Mouse (Mus musculus): ENCODE results near the gene Ube2d3. TPM values are rescaled to one million over a fixed set of nuclear protein-coding genes. Genes with fewer than 3 reads are reported as not detected.
"Not testable (repeated sequence)": the region's sequence is repeated elsewhere in the genome, so short reads cannot be mapped to it uniquely, and the experiment has no call there.

Ube2d3 gene
- polyA plus RNA-seq, 1 experiment from 2014 or later, result 536 TPM

DNA sequence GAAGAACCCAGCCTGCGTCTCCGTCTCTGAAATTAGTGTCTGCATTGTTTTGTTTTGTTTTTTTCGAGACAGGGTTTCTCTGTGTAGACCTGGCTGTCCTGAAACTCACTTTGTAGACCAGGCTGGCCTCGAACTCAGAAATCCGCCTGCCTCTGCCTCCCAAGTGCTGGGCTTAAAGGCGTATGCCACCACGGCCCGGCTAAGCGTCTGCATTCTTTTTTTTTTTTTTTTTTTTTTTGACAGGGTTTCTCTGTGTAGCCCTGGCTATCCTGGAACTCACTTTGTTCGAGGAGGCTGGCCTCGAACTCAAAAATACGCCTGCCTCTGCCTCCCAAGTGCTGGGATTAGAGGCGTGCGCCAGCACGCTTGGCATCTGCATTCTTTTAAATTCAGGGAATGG lies 46.7 kb downstream of the Ube2d3 start:
- H3K9me3 ChIP-seq (ENCODE audit: low read length); H3K36me3 ChIP-seq (ENCODE audit: insufficient read depth, low read length); H3K27ac ChIP-seq (ENCODE audit: low read length); H3K27me3 ChIP-seq (ENCODE audit: insufficient read depth, low read length); H3K4me3 ChIP-seq (ENCODE audit: low read length); ATAC-seq (ENCODE audit: low FRiP score, low TSS enrichment); H3K9ac ChIP-seq (replicated peaks; ENCODE audit: low read length): not testable (repeated sequence)
- WGBS, result 89% methylated on average over 15 of the region's 15 CpGs
- Histone ChIP-seq H3K4me1 (ENCODE audit: insufficient read depth, low read length) (0 out of 2 replicates have a peak, but pooled peaks cover 16% of the 10 kb centered on the region), H3K4me2 (replicated peaks; ENCODE audit: low read depth, low read length) (0 out of 2 replicates have a peak overlapping the region, but pooled peaks have one; percentile 95)

GRCm38 (mm10) chr3:135485128-135485899 lies 47.4 kb downstream of the Ube2d3 start, which contains the start of gene Manba:
Manba (plus strand) TSS chr3:135485611.
- Histone ChIP-seq H3K36me3 (ENCODE audit: insufficient read depth, low read length) (no peaks in the 10 kb centered on the region), H3K27me3 (ENCODE audit: insufficient read depth, low read length) (0 out of 2 replicates have a peak, but pooled peaks cover 2% of the 10 kb centered on the region), H3K4me2 (replicated peaks; ENCODE audit: low read depth, low read length) (peak within 1 kb of the TSS; percentile 95), H3K4me3 (ENCODE audit: low read length) (peak within 1 kb of the TSS; percentile 66), H3K27ac (ENCODE audit: low read length) (peak within 1 kb of the TSS; percentile 56), H3K9ac (replicated peaks; ENCODE audit: low read length) (peak within 1 kb of the TSS; percentile 71), H3K4me1 (ENCODE audit: insufficient read depth, low read length) (peaks cover 19% of the 10 kb centered on the region; the same call in 1 of the 2 replicates), H3K9me3 (ENCODE audit: low read length) (no peaks in the 10 kb centered on the region)
- peak; percentile 94 for ATAC-seq (ENCODE audit: low FRiP score, low TSS enrichment)
- WGBS, result 2% methylated on average over 48 of the region's 48 CpGs

- WGBS, result 7% methylated on average over 9 of the region's 9 CpGs
Measured at GRCm38 (mm10) chr3:135485900-135486241, 47.9 kb downstream of the Ube2d3 start.

DNA sequence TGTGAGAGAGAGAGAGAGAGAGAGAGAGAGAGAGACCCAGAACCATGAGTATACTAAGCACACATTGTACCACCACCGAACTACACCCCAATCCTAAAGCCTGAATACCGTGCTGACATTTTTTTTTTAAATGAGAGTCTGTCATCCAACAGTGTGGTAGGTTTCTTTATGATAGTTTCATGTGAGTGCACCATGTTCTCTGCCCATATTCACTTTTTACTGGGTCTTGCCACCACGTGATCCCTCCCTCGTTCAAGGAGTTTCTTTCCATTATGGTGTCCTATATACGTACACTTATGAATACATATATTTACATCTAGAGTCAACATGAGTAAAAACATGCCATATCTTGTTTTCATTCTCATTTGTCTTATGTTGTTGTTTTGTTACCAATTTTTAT lies 48.4 kb downstream of the Ube2d3 start:
- Histone ChIP-seq H3K27me3 (ENCODE audit: insufficient read depth, low read length) (0 out of 2 replicates have a peak, but pooled peaks cover 2% of the 10 kb centered on the region), H3K36me3 (ENCODE audit: insufficient read depth, low read length) (no peaks in the 10 kb centered on the region), H3K27ac (ENCODE audit: low read length) (no peak overlapping the region), H3K4me2 (replicated peaks; ENCODE audit: low read depth, low read length) (peak overlapping the region; percentile 95), H3K4me3 (ENCODE audit: low read length) (peak overlapping the region; percentile 66), H3K9me3 (ENCODE audit: low read length) (no peaks in the 10 kb centered on the region), H3K4me1 (ENCODE audit: insufficient read depth, low read length) (peaks cover 26% of the 10 kb centered on the region; the same call in 1 of the 2 replicates), H3K9ac (replicated peaks; ENCODE audit: low read length) (no peak overlapping the region)
- ATAC-seq (ENCODE audit: low FRiP score, low TSS enrichment), result no peak
- 76% methylated on average over 5 of the region's 5 CpGs for WGBS

More at GRCm38 (mm10) chr3:135485900-135486241, 47.9 kb downstream of the Ube2d3 start:
- 0 out of 2 replicates have a peak, but pooled peaks cover 2% of the 10 kb centered on the region for H3K27me3 ChIP-seq (ENCODE audit: insufficient read depth, low read length)
- H3K27ac ChIP-seq (ENCODE audit: low read length), result peak overlapping the region; percentile 56; the same call in 1 of the 2 replicates
- no peaks in the 10 kb centered on the region for H3K36me3 ChIP-seq (ENCODE audit: insufficient read depth, low read length)
- peak overlapping the region; percentile 71 for H3K9ac ChIP-seq (replicated peaks; ENCODE audit: low read length)
- no peaks in the 10 kb centered on the region for H3K9me3 ChIP-seq (ENCODE audit: low read length)
- peak overlapping the region; percentile 66 for H3K4me3 ChIP-seq (ENCODE audit: low read length)
- peak overlapping the region; percentile 95 for H3K4me2 ChIP-seq (replicated peaks; ENCODE audit: low read depth, low read length)
- H3K4me1 ChIP-seq (ENCODE audit: insufficient read depth, low read length), result peaks cover 24% of the 10 kb centered on the region; the same call in 1 of the 2 replicates
- no peak for ATAC-seq (ENCODE audit: low FRiP score, low TSS enrichment)

GRCm38 (mm10) chr3:135487803-135488202 lies 49.9 kb downstream of the Ube2d3 start:
- H3K4me2 ChIP-seq (replicated peaks; ENCODE audit: low read depth, low read length), result no peak overlapping the region
- H3K27ac ChIP-seq (ENCODE audit: low read length), result no peak overlapping the region
- no peak for ATAC-seq (ENCODE audit: low FRiP score, low TSS enrichment)
- H3K27me3 ChIP-seq (ENCODE audit: insufficient read depth, low read length), result 0 out of 2 replicates have a peak, but pooled peaks cover 2% of the 10 kb centered on the region
- H3K4me3 ChIP-seq (ENCODE audit: low read length), result no peak overlapping the region
- peaks cover 22% of the 10 kb centered on the region; the same call in 1 of the 2 replicates for H3K4me1 ChIP-seq (ENCODE audit: insufficient read depth, low read length)
- 89% methylated on average over 4 of the region's 4 CpGs for WGBS
- no peaks in the 10 kb centered on the region for H3K9me3 ChIP-seq (ENCODE audit: low read length)
- no peak overlapping the region for H3K9ac ChIP-seq (replicated peaks; ENCODE audit: low read length)
- H3K36me3 ChIP-seq (ENCODE audit: insufficient read depth, low read length), result no peaks in the 10 kb centered on the region

DNA sequence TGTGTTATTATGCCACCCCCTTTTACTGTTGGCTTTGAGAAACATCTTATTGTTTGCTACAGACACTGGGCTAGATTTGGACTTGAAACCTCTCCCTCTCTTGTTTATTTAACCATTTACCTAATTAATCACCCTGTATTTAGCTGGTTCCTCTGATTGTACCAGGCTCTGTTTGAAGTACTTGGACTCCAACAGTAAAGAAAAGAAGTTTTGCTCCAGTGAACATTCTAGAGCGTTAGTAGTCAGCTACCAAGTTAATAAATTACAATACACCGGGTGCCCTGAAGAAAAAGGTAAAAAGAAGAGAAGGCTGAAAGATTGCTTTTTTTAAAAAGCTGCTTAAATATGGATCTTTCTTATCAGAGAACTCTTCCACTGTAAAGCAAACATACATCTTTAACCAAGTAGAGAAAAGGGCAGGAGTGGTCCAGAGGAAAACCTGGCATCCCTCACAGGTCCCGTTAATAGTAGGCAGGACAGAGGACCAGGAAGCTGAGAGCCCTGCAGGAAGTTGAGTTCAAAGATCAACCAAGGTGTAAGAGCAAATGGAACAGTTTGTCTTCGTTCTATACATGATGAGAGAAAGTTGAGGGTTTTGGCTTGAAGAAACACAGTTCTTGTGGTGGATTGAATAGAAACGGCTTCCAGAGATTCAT lies 52.0 kb downstream of the Ube2d3 start:
- H3K4me2 ChIP-seq (replicated peaks; ENCODE audit: low read depth, low read length), result no peak overlapping the region
- 52% methylated on average over 5 of the region's 5 CpGs for WGBS
- H3K9me3 ChIP-seq (ENCODE audit: low read length), result no peaks in the 10 kb centered on the region
- no peaks in the 10 kb centered on the region for H3K27me3 ChIP-seq (ENCODE audit: insufficient read depth, low read length)
- ATAC-seq (ENCODE audit: low FRiP score, low TSS enrichment), result peak; percentile 55; the same call in 1 of the 2 replicates
- H3K4me3 ChIP-seq (ENCODE audit: low read length), result no peak overlapping the region
- H3K36me3 ChIP-seq (ENCODE audit: insufficient read depth, low read length), result no peaks in the 10 kb centered on the region
- H3K27ac ChIP-seq (ENCODE audit: low read length), result peak overlapping the region; percentile 87
- peaks cover 22% of the 10 kb centered on the region; the same call in 1 of the 2 replicates for H3K4me1 ChIP-seq (ENCODE audit: insufficient read depth, low read length)
- H3K9ac ChIP-seq (replicated peaks; ENCODE audit: low read length), result no peak overlapping the region

DNA sequence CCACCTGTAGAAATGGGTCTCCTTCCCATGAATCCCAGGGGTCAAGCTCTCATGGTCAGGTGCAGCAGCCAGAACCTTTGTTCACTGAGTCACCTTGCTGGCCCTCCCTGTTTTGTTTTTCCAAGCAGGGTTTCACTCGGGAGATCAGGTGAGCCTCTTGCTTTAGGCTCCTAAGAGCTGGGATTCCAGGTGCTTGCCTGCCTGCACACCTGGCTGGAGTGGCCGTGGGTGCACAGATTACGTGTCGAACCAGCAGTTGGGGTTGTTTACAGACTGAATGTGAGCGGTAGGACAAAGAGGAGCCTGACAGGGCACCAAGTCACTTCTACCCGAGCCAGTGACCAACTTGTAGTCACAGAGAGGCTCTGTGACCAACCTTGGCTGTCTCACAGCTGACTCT lies 53.2 kb downstream of the Ube2d3 start:
- peaks cover 17% of the 10 kb centered on the region; the same call in 1 of the 2 replicates for H3K4me1 ChIP-seq (ENCODE audit: insufficient read depth, low read length)
- 78% methylated on average over 6 of the region's 6 CpGs for WGBS
- H3K36me3 ChIP-seq (ENCODE audit: insufficient read depth, low read length), result no peaks in the 10 kb centered on the region
- H3K4me3 ChIP-seq (ENCODE audit: low read length), result no peak overlapping the region
- H3K27me3 ChIP-seq (ENCODE audit: insufficient read depth, low read length), result no peaks in the 10 kb centered on the region
- H3K4me2 ChIP-seq (replicated peaks; ENCODE audit: low read depth, low read length), result no peak overlapping the region
- no peaks in the 10 kb centered on the region for H3K9me3 ChIP-seq (ENCODE audit: low read length)
- ATAC-seq (ENCODE audit: low FRiP score, low TSS enrichment), result no peak
- peak overlapping the region; percentile 87 for H3K27ac ChIP-seq (ENCODE audit: low read length)
- H3K9ac ChIP-seq (replicated peaks; ENCODE audit: low read length), result no peak overlapping the region

- H3K9ac ChIP-seq (replicated peaks; ENCODE audit: low read length); H3K36me3 ChIP-seq (ENCODE audit: insufficient read depth, low read length); ATAC-seq (ENCODE audit: low FRiP score, low TSS enrichment); H3K27me3 ChIP-seq (ENCODE audit: insufficient read depth, low read length); H3K4me2 ChIP-seq (replicated peaks; ENCODE audit: low read depth, low read length); H3K4me3 ChIP-seq (ENCODE audit: low read length); H3K9me3 ChIP-seq (ENCODE audit: low read length); H3K4me1 ChIP-seq (ENCODE audit: insufficient read depth, low read length); H3K27ac ChIP-seq (ENCODE audit: low read length): not testable (repeated sequence)
- 71% methylated on average over 7 of the region's 7 CpGs for WGBS
Measured at GRCm38 (mm10) chr3:135493320-135493719, 55.4 kb downstream of the Ube2d3 start.

- not testable (repeated sequence) for H3K4me3 ChIP-seq (ENCODE audit: low read length); H3K27ac ChIP-seq (ENCODE audit: low read length); ATAC-seq (ENCODE audit: low FRiP score, low TSS enrichment); H3K27me3 ChIP-seq (ENCODE audit: insufficient read depth, low read length); H3K4me2 ChIP-seq (replicated peaks; ENCODE audit: low read depth, low read length); H3K9ac ChIP-seq (replicated peaks; ENCODE audit: low read length); H3K4me1 ChIP-seq (ENCODE audit: insufficient read depth, low read length); H3K36me3 ChIP-seq (ENCODE audit: insufficient read depth, low read length); H3K9me3 ChIP-seq (ENCODE audit: low read length)
- 88% methylated on average over 4 of the region's 4 CpGs for WGBS
Measured at GRCm38 (mm10) chr3:135497956-135498355, 60.0 kb downstream of the Ube2d3 start.

Measured in kidney, embryonic 16.5 days (tissue).